Mouse (Mus musculus) adrenal gland, postnatal 25 days (tissue): ENCODE data around the gene Gkn1. TPM values are rescaled to one million over a fixed set of nuclear protein-coding genes. Genes with fewer than 3 reads are reported as not detected.

Experiments used
- DNase-seq: peaks from one replicate; pipeline ENCODE4 v3.0.0; 2021; ENCODE audit warnings: mixed read lengths
- long read RNA-seq: library from polyadenylated mRNA; stranded (forward); transcript quantifications from one replicate; pipeline ENCODE4 v2.0.0, GENCODE M21; 2021
- total RNA-seq: library from RNA; stranded (reverse); gene quantifications from 2 replicates; pipeline ENCODE4 v1.2.3, GENCODE M21; 2021

The Gkn1 gene
- not detected in 2 replicates for total RNA-seq
- long read RNA-seq = 0 reads

DNA sequence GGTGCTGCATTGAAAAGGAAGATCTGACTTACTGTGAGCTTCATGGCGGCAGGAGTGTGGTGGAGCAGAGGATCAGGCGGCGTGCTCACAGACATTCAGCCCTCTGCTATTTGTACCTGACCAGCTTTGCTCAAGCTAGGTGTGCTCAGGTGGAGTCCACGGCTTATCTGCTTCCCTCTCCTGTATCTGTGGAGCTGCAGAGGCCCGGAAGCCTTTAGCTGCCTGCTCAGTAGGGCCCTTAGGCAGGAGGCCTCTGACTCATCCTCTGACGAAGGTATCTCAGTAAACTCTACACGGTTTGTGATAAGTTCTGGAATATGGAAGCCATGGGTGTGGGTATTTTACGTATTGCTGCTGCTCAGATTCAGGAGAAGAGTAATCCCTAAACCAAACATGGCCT is at the start of gene Gkn1:
Gene Gkn1 (minus strand): TSS at position 114 of the 400 bp plus-strand sequence.
- DNase-seq = no peak

DNA sequence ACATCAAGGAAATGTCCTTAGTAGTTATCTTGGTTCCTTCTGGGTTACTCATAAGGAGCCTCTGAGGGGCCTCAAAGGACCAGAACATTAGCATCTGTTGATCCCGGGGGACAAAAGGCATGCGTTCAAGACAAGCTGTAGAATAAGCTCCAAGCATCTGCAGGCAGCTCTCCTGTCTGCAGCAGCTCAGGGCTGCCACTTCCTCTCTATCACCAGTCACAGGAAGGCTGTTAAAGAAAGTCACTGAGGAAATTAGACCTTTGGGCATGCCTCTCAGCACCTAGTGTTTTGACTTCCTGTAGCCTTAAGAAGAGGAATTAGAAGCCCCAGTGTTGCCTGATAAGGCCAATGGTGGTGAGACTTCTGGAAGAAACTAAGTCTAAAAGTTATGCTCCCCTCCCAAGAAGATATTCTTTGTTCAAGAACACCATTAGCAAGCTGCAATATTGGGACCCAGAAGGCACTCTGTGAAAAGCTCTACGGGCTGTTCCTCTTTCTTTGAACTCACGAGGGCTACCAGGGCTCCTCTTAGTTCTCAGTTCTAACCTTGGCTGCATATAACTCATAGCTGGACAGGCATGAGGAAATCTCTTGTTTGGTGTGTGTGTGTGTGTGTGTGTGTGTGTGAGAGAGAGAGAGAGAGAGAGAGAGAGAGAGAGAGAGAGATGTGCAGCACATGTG is 49.3 kb upstream of the Gkn1 start:
- DNase-seq = no peak

DNA sequence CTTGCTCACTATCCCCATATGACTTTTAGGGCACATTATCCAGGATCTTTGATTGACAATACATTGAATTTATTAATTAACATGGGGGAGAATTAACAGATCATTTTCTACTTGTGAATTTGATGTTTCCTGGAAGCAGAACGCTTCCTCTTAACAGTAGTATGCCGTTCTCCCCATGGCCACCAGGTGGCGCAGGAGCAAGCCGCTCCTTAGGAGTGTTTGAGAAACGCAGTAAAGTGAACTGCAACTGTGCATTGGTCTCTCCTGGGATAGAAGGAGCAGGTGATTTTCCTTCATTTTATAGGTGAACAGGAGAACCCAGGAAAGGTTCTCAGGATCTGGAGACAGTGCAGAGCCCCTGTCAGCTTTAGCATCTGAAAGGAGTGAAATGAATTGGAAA is 48.4 kb upstream of the Gkn1 start:
- peak; percentile 80 for DNase-seq

DNA sequence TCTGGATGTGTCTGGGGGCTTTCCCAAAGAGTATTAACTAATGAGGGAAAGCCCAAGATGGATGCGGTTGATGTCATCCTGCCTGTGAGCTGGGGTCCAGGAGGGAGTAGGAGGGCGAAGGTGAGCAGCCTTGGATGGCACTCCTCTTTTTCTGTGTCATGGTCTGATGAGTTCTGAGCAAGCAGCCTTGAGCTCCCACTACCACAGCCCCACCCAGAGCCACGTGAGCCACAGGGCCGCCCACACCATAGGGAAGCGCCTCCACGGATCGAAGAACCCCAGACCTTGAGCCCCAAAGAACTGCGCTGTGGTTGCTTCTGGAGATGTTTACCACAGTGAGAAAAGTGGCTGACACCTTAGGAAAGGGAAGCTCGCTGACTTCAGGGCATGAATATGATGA is 44.0 kb upstream of the Gkn1 start:
- DNase-seq = no peak

DNA sequence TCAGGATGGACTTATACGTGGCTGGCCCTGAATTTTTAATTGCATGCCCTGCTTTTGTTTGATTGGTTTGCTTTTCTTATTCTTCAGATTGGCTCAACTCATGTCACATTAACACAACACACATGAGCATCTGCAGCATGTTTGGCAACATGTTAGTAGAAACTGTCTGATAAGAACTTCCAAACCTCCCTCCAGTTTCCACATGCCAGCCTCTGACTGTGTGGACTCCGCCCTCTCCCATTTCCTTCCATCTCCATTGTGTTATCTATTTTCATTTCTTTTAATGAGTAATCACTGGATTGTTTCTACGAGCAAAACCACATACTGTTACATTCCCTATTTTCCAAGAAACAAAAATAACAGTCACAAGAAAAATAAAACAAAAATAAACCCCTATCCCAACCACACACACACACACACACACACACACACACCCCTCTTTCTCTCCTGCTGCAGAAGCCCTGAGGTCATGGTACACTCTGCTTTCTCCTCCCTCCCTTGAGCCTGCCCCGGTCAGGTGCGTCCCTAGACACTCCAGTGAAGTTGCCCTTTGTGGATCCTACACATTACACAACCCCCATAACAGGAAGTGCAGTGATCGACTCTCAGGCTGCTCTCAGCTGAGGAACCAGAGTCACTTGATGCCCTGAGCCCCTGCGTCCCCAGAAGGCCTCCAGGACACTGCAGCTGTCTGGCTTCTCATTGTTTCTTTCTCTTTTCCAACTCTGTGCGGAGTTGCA is 42.9 kb upstream of the Gkn1 start:
- DNase-seq = no peak

DNA sequence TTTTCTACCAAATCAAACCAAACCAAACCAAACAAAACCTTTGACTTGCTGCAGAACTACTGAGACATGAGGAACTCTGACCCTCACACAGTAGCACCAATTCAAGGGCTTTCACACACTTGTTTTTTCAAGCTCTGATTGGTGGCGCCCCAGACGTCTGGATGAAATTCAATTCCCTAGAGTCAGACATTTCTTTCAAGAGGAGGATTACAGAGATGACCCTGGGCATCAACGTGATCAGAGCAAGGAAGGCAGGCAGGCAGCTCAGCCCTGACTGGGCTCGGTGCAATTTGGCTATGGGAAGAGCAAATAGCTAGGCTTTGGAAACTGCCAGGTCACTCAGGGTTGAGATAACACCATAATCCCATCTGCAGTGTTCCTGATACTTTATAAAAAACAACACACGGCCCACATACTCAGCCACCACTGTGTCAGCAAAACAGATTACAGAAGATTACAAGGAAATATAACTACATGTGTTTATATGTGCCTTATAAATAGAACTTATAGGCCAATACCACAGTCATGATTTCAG is 38.8 kb upstream of the Gkn1 start:
- no peak for DNase-seq

DNA sequence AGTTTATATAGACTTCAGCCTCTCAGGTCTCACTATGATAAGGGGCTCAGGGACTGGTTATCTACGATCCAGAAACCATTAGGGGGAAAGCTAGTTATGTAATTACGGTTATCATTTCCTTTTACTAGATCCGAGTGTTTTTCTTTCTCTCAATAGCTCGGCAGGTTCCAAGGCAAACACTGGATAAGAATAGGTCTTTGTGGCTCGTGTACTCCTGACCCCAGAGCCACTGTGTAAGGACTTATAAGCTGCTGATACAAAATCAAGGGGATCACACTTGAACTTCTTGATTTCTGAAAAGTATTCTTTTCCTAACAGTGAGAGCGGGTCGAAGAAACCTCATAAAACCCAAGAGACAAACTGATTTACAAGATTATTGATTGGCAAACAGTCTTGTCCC is 38.1 kb upstream of the Gkn1 start, which contains the start of gene Gkn3:
Gene Gkn3 (minus strand): TSS at position 59 of the 400 bp plus-strand sequence.
- DNase-seq = no peak

DNA sequence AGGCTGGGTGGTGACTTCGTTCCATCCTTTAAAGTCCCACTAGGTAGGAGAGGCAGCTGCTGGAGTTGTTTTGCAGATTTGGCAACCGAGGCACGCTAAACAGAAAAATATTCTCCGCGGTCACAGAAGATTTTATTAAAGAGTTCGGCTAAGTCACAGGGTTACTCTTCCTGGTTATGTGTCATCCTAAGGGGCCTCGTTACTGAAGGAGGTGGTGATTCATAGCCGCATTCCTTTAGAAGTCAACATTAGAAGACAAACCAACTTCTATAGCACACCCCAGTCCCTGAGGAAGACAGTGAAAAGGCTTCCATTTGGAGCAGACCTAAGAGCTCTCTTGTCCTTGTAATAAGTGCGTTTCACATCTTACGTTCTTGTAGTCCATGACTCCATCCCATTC is 35.9 kb upstream of the Gkn1 start:
- no peak for DNase-seq

DNA sequence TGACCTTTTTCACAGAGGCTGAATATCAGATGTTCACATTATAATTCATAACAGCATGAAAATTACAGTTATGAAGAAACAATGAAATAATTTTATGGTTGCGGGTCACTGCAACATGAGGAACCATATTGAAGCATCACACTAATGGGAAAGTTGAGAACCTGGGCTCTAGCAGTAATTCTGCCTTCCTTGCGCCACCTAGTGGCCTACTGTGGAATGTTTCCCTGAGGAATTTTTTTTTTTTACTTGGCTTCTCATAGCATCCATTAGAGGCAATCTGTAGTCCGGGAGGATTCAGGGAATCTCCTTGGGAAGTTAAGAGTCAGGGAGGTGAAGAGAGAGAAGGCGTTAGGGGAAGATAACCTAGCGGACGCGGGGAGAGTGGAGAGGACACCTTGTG is 35.5 kb upstream of the Gkn1 start:
- DNase-seq = peak; percentile 57

DNA sequence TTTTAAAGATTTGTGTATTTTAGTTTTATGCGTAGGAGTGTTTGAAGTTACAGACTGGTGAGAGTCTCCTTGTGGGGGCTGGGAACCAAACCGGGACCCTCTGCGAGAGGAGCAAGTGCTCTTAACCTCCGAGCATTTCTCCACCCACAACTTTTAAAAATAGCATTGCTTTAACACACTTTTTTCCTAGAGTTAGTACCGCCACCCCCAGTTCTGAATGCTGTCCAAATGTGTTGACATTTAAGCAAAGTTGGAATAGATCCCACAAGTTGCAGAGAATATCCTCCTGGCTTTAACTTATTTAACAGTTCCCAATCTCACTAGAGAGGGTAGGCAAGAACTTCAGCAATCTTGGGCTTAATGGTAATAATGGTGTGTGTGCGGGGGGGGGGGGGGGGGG is 34.0 kb upstream of the Gkn1 start:
- no peak for DNase-seq

DNA sequence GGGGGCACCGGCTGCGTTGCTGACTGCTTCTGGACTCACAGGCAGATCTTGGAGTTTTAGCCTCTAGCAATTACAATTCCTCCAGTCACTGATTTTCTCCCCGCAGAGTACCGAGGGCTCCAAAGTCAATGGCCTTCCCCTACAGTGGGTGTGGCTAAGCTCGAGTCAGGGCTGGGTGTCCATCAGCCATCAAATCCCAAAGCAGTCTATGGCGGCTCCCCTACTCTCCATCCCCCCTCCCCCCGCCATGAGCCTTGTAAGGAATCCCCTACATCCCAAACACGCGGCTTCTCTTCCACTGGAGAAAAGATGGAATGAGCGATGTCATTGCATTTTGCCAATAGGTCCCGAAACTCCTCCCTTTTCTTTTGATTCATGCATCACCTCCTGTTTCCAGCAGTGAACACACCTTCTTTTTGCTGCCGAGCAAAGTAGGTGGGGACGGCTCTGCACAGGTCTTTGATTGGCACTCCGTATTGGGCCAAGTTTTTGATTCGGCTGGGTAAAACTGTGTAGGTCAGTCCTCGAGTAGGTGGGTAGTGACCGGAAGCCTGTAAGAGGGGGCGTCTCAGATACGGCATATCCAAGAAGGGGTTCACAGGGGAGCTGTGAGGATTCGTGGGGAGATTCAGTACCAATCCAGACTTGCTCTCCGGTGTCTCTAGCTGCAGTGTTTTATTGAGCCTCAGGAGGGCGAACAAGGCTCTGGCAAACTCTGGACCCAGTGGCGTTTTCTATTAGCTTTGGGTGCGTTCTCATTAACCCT is 33.4 kb upstream of the Gkn1 start:
- no peak for DNase-seq

DNA sequence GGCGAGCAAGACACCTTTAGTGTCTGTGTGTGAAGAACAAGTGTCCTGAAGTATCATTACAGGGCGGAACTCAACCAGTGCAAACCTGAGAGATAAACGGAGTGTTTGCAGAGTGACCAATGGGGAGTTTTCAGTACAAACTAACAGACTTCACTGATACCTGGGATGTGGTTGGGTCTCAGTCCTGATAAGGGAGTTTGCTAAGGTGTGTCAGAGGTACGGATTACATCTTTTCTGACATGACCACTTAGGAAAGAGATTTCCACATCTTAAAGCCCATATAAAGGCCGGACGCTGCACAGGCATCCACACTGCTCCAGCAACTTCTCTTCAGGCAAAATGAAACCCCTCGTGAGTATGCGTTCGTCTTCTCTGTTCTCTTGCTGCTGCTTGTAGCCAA is 22.3 kb upstream of the Gkn1 start, which contains the start of gene Gkn2:
Gene Gkn2 (plus strand): TSS at position 301 of the 400 bp plus-strand sequence.
- DNase-seq = no peak

DNA sequence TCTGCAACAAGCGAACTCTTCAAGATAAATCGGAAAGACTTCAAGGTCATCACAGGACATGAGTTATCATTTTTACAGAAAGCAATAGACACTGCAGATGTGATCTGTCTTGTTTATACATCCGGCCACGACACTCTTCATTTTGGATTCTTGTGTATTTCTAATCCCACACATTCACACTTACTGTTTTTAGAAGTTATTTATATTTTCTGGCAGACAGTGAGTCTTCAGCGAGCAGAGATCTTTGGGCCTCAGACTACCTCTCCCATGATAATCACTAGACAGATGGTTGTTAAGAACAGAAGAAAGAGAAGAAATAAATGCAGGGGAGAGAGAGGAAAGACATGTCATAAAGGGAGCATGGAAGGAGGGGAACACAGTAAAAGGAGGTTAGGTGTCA is 18.5 kb upstream of the Gkn1 start:
- no peak for DNase-seq

DNA sequence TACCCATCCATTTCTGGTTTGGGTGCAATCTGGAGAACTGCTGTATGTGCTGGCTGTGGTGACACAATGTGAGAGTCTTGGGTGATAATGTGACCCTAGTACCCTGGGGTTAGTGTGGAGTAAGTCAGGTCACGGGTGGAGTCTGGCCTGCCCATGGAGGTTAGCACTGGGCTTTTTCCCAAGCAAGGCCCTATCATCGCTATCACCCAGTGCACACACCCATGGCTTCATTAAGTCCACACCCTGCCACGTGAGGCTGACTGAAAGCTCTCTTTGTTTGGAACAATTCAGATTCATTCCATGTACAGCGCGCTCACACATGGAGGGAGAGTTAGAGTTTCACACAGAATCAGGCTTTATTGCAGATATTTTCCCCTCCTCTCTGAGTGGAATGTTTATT is 3.7 kb upstream of the Gkn1 start:
- DNase-seq = no peak

DNA sequence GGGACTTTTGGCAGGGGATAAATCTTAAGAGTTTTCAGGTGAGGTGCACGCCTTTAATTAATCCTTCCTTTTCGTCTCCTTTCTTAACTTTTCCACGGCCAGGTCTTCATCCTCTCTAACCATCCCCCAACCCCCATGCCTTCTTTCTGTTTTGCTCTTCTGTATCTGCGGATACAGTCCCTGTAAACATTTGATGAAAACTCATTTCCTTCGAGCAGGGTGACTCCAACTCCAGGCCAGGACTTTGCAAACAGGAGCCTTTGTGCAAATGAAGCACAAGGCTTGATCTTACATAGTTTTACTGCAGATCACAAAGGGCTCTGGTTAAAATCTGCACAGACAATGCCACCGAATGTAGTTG is 14.8 kb downstream of the Gkn1 start:
- no peak for DNase-seq

DNA sequence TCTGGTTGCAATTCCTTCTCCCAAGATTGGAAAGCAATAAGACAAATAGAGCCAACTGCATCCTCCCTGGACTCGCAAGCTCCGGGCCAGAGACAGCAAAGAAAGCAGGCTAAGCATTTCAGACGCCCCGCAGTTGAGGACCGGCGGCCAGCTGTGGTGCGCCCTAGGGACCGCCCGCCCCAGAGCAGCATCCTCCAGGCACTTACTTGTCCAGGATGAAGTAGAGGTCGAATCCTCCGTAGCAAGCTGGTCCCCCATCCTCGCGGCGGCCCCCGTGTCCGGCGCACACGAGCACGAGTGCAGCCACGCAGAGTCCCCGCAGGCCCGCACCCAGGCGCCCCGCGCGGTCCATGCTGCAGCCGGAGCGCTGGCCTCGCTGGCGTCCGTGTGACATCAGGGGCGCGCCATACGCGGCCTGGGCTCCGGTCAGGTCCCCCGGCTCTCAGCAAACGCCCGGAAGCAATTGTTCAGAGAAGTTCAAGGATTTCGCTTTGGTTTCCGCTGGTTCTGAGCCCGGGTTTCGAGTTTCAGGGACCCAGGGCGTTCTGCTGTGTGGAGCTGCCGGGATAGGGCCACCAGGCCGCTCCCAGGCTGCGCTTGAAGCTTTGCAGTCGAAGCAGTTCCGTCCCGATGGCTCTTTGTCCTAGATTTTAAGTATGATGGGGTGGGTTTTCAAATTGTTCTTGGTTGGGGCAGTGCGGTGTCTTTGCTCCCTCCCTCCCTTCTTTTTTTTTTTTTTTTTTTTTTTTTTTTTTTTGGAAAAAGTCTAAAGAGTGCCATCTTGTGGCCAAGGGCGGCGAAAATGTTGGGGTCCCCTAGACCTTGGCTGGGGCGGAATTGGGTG is 15.4 kb downstream of the Gkn1 start, which contains the start of gene Antxr1:
Gene Antxr1 (minus strand): TSS at position 731 of the 844 bp plus-strand sequence.
- peak; percentile 53 for DNase-seq

DNA sequence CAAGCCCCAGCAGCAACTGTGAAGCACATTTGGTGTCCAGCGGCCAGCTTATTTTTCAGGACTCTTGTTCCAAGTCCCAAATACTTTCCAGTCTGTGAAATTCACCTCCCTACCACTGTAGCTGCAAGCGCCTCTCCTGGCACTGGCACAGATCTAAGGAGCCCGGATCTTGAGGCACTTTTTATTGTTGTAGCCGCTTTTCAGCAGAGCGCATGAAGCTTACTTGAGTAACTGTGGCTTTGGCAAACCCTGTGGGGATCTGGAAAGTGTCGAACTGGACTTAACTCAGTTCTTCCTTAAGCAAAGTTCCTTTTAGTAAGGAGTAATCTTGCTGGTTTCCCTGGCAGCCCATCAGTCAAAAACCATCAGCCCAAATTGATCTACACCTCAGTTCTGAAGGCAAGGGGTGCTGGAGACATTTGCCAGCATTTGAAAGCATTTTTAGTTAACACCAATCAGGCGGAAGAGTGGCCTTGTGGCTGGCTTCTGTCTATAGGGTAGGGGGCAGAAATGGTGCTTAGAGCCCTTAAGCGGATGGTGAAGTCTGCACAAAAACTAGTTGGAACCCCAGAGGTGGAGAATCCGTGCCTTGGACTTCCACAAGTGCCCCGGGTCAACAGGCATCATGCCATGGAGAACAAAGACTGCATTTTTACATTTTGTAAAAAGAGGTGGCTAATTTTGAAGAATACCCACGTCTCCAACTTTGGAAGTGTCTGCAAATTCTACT is 16.2 kb downstream of the Gkn1 start:
- no peak for DNase-seq

DNA sequence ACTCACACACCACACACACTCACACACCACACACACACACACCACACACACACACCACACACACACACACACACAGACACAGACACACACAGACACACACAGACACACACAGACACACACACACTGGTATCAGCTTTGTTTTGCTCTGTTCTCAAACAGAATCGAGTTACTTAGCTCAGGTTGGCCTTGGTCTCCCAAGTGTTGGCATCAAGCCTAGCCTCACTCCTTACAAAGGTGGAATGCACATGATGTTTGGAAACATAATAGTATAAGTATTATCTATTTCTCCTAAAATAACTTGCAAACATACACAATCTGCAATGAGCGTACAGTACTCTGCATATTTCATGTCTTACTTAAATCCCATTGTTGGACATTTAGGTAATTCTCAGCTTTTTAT is 18.4 kb downstream of the Gkn1 start:
- DNase-seq = no peak

DNA sequence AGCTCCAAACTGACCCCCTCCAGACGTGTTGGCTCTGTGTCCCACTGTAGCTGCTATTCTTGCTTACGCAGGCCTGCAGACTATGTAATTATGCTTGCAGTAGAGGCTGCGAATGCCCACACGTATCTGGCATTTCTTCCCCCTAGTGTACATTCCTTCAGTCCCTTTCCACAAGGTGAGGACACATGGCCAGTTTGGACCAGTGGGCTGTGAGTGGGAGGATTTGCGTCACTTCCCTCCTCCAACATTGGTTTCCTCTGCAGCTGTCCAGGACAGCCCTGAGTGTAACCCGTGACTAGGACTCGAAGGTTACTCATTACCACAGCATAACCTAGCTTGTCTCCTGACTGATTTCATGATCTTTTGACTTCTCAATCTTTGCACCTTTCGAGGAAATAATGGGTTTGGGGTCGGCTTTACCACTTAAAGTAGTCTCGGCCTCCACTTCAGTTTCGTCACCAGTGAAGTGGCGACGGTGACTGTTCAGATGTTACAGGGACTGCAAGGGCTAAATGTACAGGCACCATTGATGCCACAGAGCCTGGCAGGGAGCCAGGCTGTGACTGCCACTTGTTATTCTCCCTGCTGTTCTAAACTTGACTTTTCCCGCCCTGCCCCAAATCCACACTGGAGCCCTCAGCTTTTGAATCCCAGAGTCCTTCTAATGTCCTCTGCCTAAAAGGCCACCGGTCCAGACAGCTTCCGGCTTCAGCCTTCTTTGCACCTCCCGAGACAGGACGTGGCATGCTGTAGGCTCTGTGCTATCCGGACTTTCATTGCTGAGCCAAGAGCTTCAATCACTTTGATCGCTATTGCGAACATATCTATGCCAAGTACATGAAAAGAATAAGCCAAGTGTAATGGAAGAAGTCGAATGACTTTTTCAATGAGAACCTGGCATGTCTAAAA is 22.2 kb downstream of the Gkn1 start:
- no peak for DNase-seq

DNA sequence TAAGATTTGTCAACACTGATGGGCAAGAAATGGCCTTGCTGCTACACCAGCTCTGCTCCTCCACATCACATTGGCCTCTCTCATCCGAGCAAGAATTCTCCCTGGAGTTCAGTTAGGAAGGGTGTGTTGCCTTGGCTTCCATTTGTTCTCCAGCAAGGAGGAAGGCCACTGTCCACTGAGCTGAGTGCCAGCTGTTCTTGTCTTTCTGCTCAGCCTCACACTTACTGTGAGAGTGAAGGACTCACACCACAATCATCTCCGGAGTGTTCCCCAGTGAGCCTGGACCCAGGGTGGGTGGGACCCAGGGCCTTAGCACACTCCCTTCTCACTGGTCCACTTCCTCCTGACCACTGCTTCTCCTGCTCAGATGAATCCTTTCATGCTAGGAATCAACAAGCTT is 23.8 kb downstream of the Gkn1 start:
- no peak for DNase-seq
